Mouse (Mus musculus): ENCODE results near the gene Gsta1.
"Not testable (repeated sequence)": the region's sequence is repeated elsewhere in the genome, so short reads cannot be mapped to it uniquely, and the experiment has no call there.

Gsta1 gene

DNA sequence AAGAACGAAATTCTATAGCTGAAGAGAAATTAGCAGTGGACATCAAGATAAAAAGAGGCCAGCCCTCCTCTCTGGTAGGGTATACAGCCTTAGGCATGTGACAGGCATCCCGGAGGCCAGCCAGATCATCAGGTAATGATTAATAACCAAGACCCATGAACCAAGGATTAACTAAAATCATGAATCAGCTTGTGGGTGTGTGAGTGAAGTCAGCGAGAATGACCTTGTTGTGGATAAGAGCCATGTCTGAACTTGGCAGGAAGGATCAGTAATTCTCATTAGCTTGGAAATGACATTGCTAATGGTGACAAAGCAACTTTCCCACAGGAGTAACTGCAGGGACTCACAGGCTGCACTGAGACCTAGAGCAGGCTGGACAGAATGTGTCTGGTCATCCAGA is 798 bp upstream of the Gsta1 start:
- not testable (repeated sequence) for DNase-seq (ENCODE audit: low spot score in 2 of 2)

- DNase-seq (ENCODE audit: low spot score in 2 of 2), result not testable (repeated sequence)
Measured at GRCm38 (mm10) chr9:78233121-78233695, 2.8 kb downstream of the Gsta1 start.

- DNase-seq (ENCODE audit: low spot score in 2 of 2), result peak in 1 of 2 experiments; percentile 8
Measured at GRCm38 (mm10) chr9:78255683-78256470, 25.4 kb downstream of the Gsta1 start.

DNA sequence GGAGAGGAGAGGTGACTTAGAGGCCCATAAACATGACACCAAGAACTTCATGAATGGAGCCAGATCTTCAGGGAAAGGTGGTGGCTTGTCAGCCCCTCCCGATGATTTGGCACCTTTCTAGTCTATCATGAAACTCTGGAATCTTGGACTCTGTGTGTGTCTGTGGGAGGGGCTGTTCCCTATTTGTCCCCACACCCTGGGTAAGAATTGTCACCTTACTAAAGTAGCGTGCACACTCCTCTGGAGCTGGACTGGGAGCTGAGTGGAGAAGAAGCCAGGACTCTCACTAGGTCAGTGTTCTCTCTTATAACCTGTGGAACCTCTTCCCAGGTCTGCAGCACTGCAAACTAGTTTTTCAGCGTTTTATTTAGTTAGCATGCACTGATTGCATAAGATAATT is 26.5 kb downstream of the Gsta1 start, which contains the start of gene Gm3776:
Gene Gm3776 (plus strand): TSS at position 216 of the 400 bp plus-strand sequence.
- DNase-seq (ENCODE audit: low spot score in 2 of 2), result not testable (repeated sequence)

DNA sequence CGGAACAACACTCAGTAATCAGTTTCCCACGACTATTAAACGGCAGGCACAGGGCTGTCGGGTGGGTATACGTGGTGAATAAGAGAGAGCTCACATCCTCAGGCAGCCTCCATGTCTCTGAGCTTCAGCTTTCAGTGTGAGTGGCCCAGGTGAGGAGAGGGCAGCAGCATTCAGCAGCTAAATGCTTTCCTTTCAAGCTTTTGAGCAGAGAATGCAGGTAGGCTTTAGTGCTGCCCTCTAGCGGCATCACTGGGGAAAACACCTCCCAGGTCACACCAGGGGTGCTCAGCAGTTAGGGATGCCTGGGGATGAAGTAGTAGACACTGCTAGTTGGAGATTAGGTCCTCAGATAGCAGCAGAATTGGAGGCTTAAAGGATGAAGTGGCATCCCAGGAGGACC is 29.2 kb downstream of the Gsta1 start:
- DNase-seq (ENCODE audit: low spot score in 2 of 2), result peak; percentile 28 to 42

DNA sequence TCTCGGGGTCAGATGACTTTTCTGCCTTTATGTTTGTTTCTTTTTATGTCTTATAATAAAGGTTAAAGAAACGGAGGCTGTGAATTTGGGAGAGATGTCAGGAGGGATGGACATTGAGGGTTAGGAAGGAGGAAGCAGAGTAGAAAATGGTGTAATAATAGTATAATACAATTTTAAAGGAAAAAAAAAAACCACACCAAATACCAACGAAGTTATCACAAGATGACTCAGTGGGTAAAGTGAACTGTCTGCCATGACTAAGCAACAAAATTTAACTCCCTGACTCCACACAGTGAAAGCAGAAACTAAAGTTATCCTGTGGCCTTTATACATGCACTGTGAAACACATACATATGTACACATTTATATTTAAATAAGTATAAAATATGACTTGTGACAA is 40.5 kb downstream of the Gsta1 start:
- not testable (repeated sequence) for DNase-seq (ENCODE audit: low spot score in 2 of 2)

- peak in 1 of 2 experiments; percentile 15 for DNase-seq (ENCODE audit: low spot score in 2 of 2)
Measured at GRCm38 (mm10) chr9:78282002-78282711, 51.7 kb downstream of the Gsta1 start.

- DNase-seq (ENCODE audit: low spot score in 2 of 2), result not testable (repeated sequence)
Measured at GRCm38 (mm10) chr9:78289063-78289462, 58.6 kb downstream of the Gsta1 start.

DNA sequence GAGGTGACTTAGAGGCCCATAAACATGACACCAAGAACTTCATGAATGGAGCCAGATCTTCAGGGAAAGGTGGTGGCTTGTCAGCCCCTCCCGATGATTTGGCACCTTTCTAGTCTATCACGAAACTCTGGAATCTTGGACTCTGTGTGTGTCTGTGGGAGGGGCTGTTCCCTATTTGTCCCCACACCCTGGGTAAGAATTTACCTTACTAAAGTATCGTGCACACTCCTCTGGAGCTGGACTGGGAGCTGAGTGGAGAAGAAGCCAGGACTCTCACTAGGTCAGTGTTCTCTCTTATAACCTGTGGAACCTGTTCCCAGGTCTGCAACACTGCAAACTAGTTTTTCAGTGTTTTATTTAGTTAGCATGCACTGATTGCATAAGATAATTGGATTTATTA is 59.3 kb downstream of the Gsta1 start, which contains the start of gene Gm10639:
Gene Gm10639 (plus strand): TSS at position 201 of the 400 bp plus-strand sequence.
- not testable (repeated sequence) for DNase-seq (ENCODE audit: low spot score in 2 of 2)

All from urinary bladder, adult 18-20 months (tissue).